Mouse (Mus musculus) G1E-ER4 (cell line): ENCODE measurements around the gene Ggps1. TPM values are rescaled to one million over a fixed set of nuclear protein-coding genes. Genes with fewer than 3 reads are reported as not detected.

Source experiments
- GATA1 ChIP-seq: IDR thresholded peaks from one replicate; pipeline ENCODE4 v1.8.0; 2012; ENCODE audit warnings: low read length, inconsistent platforms
- polyA plus RNA-seq: library from polyadenylated mRNA; stranded (reverse); fragments of >175 nt; gene quantifications from 2 replicates; pipeline ENCODE4 v1.2.3, GENCODE M21; 2012

Ggps1 gene
- polyA plus RNA-seq, 1 experiment, result 2.7 TPM

- no peak for TF ChIP-seq GATA1
Measured at GRCm38 (mm10) chr13:14014001-14014400, 49.3 kb downstream of the Ggps1 start.

- no peak for TF ChIP-seq GATA1
Measured at GRCm38 (mm10) chr13:14011454-14011995, 51.8 kb downstream of the Ggps1 start.

- TF ChIP-seq GATA1, result no peak
Measured at GRCm38 (mm10) chr13:14006056-14006455, 57.2 kb downstream of the Ggps1 start.

- no peak for TF ChIP-seq GATA1
Measured at GRCm38 (mm10) chr13:14004999-14005398, 58.3 kb downstream of the Ggps1 start.

GRCm38 (mm10) chr13:14004086-14004485 lies 59.2 kb downstream of the Ggps1 start:
- TF ChIP-seq GATA1, result no peak

GRCm38 (mm10) chr13:14002706-14003105 lies 60.6 kb downstream of the Ggps1 start:
- TF ChIP-seq GATA1, result no peak

Other genes starting within 250 kb of the Ggps1 start
- gene B3galnt2, start 109.0 kb downstream of the Ggps1 start, polyA plus RNA-seq, result 93.6 and 123 TPM in 2 replicates
- gene Tbce, start 23.9 kb downstream of the Ggps1 start, polyA plus RNA-seq, result 1.3 and 2.0 TPM in 2 replicates
- 6.6 and 9.3 TPM in 2 replicates for gene Arid4b, start 256 bp downstream of the Ggps1 start, polyA plus RNA-seq